Mouse (Mus musculus): ENCODE data around the gene Rusc2.

Gene Rusc2

GRCm38 (mm10) chr4:43384541-43384940 is 2.8 kb downstream of the Rusc2 start:
- no peak for DNase-seq

- DNase-seq, result no peak
These were observed 5.2 kb downstream of the Rusc2 start for GRCm38 (mm10) chr4:43386932-43387331.

DNA sequence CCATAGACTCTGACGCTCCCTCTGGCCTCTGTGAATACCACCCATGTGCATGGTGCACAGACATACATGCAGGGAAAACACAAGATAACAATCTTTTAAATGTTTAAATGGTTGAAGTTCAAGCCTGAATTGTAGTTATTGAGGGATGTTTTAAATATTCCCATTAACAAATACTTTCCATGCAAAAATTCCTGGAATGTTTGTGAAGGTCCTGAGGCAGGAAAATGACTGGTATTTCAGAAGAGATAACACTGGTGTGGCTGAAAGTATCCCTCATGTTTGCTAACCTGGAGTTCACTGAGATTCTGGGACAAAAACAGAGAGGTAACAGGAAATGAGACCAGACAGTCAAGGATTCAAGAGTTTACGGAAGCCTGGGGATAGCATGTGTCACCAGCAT is 7.6 kb downstream of the Rusc2 start:
- DNase-seq, result no peak

DNA sequence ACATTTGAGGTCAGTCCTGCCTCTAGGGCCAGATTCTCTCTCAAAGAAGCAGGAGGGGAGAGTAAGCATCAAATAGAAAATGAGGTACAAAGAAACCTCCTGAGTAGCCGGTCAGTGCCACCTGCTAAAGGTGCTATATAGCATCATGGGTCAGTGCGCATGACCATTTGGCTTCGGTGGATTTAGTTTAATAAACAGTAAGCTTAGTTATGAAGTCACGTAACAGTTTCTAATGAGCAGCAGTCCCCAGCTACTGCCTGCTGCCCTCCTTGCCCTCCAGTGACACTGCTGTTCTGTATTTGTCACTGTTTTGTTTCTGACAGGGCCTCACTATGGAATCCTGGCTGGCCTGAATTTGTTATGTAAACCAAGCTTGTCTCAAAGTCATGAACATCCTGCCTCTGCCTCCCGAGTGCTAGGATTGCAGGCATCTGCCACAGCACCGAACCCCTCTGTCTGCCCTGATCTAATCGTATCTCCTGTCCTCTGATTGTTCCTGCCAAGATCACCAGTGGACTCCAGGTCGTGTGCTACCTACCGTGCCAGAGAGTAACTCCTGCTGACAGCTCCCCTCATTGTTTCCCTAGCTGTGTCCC is 8.2 kb downstream of the Rusc2 start:
- DNase-seq, result peak; percentile 77

- peak; percentile 63 for DNase-seq
These were observed 9.8 kb downstream of the Rusc2 start for GRCm38 (mm10) chr4:43391521-43392050.

- peak; percentile 96 for DNase-seq
These were observed 12.6 kb downstream of the Rusc2 start for GRCm38 (mm10) chr4:43394345-43394891.

DNA sequence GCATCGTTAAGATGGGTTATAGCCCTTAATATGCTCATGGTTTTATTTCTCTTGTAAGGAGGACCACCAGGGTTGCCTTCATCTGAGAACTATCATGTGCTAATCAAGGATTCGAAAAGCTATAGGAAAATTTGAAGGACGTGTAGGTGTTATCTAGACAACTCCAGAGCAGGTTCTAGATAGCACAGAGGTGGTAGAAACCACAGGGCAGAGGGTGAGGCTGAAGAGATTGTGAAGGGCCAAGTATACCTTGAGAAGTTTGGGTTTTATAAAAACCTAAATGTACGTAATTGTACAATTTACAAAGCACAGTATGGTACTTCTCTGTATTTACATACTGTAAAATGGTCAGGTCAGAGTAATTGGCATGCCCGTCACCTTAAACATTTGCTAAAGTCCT is 13.4 kb downstream of the Rusc2 start:
- no peak for DNase-seq

DNA sequence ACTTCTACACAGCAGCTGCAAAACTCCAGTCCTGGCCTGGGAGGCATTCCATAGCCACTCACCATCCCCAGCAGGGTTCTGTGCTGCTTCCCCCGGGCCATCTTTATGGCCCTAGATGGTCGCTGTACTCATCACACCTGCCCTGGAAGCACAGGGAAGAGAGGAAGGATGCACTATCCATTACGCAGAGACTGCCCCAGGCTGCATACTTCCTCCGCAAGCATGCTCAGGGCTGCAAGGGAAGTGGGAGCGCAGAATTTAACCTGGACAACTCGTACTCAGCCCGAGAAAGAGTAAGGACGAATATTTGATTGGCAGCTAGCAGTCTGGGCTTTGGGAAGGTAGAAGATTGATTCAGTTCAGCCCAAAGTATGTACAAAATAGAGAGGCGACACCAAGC is 14.1 kb downstream of the Rusc2 start:
- DNase-seq, result no peak

DNA sequence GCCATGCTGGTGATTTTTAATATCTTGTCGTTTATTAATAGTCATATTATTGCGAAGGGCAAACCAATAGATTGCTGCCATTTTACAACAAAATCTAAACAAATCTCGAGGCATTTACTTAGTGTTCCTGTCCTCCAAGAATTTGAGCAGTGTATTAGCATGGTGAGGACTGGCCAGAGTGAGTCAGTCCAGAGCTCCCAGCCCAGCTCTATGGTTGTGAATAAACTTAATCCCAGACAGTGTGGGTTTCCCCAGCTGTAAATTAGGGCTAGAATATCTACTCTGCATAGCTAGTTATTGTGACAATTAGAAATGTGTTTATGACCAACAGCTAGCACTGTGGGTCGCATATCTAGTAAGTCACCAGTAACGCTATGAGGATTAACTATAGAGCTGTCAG is 14.6 kb downstream of the Rusc2 start:
- DNase-seq, result no peak

GRCm38 (mm10) chr4:43398014-43398413 is 16.2 kb downstream of the Rusc2 start:
- no peak for DNase-seq

DNA sequence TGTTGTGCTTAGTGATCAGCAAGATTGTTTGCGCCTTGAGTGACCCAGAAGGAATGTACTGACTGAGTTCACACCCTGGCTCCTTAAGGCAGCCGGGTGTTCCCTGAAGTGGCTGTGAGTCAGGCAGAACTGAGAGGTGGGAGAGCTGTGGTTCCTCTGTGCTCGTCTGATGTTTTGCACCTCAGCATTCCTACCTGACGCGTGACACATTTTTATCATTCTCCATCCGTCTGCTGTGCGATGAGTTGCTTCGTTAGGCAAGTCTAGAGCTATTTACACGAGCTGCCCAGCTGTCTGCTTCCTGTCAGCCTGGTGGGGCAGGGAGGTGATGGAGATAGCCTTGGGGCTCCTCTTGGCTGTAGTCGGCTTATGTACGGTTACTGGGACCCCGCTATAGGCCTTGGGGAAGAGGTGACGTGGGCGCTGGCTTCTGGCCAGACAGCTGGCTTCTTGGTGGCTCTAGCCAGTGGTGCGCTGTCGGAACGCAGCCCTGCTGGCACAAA is 17.1 kb downstream of the Rusc2 start:
- DNase-seq, result peak; percentile 82

DNA sequence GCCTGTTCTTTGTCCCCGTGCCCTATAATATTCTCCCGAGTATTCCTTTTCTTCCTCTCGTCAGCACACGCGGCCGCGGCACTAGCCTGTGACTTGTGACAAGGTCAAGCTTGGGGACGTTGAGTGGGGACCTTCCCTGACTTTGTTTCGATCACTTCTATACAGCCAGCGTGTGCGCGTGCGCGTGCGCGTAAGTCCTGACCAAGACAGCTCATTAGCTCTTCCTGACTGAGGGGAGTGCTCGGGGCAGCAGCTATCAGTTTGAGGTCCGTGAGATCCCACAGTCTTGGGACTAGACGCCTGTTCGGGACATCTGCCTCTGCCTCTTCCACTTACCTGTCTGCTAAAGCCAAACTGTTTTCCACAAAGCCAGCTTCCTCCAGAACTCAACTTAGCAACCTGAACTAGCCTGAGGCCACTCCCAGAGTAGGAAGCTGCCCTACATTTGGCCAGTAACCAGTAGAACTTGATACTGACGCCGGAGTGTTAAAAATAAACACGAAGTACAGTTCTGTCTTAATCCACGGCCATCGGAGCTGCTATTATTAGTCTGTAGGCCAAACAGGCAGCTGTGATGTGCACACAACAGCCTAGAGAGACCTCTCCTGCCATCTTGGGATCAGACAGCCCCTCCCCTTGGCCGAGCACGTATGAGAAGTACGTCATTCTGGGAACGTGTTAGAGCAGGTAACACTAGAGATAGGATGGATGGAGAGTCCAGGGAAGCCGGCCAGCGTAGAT is 17.8 kb downstream of the Rusc2 start:
- peak; percentile 82 for DNase-seq

DNA sequence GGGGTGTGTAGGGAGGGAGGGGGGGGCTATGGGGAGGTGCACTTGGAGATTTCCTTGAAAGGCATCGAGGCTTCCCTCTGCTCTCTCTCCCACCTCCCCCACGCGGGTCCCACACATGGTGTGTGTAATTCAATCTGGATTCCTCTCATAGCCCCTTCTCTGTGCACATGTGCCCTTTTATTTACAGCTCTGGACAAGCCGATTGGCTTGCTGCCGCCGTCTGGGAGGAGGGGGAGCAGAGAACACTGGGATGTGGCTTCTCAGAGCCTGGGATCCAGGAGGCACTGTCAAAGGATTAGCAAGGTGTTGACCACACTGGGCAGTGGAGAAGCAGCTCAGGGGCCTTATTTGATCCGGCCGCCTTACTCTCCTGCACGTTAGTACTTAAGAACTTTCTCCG is 19.2 kb downstream of the Rusc2 start:
- DNase-seq, result no peak

DNA sequence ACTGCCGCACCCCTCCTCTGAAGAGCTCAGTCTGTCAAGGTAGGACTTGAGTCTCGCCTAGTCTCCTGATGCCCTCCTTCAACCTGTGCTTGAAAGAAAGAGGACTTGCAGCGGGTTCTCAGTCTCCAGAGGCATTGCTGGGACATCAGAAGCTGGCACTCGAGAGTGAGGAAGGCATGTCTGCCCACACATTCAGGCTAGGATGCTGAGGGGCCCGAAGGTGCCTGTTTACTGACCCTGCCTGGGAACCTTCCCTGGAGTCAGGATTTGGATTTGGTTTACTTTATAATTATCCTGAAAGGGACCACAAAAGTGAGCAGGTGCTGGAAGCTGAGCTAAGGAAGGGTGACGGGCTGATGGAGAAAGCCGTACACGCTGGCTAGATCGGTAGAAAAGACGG is 19.7 kb downstream of the Rusc2 start:
- DNase-seq, result no peak

GRCm38 (mm10) chr4:43402212-43402611 is 20.4 kb downstream of the Rusc2 start:
- peak; percentile 55 for DNase-seq

- no peak for DNase-seq
These were observed 22.9 kb downstream of the Rusc2 start for GRCm38 (mm10) chr4:43404697-43405096.

GRCm38 (mm10) chr4:43406162-43406971 is 24.6 kb downstream of the Rusc2 start:
- peak; percentile 93 for DNase-seq

DNA sequence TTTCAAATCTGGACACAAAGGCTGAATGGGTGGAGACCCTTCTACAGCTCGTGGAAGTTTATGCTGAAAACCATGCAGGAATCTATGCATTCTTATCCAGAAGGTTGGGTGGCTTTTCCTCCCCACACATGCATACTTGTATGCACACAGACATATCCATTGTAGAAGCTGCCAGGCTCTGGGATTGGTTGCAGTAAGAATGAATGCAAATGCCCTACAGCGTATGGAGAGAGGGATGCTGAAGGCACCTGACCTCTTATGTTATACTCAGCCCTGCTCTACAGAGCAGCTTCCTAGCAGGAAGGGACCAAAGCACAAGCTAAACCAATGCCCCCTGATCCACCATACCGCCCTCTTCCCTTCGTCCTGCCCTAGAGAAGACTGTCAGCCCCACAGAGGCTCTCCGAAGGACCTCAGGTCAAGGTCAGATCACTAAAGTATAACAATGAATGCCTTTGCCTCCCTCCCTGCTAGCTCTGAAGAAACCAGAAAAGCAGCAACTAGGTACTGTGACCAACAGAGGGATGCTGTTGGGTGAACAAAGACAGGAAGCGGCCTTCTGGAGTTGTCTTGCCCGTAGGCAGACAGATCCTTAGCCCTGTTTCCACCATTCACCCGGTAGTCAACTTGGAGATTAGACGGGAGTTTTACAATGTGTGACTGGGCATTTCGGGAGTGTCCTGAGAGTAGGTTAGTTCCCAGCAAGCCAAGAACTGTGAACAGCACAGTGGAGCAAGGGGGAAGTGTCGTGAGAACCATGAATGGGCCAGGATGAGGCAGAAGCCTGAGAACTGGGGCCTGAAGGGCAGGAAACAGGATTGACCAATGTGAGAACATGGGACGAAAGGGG is 25.5 kb downstream of the Rusc2 start:
- DNase-seq, result no peak

DNA sequence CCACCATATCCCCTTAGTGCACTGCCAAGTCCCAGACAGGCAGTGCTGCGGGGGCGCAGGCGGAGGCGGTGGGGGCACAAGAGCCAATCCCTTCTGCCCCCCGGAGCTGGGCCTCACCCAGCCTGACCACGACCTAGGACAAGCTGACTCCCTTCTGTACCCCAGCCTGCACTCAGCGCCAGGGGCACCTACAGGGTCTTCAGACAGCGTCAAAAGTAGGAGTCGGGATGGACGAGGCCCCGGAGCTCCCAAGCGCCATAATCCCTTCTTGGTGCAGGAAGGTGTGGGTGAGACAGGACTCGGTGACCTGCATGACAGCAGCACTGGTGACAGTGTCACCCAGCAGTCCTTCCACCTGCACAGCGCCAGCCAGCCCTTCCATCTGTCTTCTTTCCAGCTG is 33.0 kb downstream of the Rusc2 start:
- DNase-seq, result no peak

DNA sequence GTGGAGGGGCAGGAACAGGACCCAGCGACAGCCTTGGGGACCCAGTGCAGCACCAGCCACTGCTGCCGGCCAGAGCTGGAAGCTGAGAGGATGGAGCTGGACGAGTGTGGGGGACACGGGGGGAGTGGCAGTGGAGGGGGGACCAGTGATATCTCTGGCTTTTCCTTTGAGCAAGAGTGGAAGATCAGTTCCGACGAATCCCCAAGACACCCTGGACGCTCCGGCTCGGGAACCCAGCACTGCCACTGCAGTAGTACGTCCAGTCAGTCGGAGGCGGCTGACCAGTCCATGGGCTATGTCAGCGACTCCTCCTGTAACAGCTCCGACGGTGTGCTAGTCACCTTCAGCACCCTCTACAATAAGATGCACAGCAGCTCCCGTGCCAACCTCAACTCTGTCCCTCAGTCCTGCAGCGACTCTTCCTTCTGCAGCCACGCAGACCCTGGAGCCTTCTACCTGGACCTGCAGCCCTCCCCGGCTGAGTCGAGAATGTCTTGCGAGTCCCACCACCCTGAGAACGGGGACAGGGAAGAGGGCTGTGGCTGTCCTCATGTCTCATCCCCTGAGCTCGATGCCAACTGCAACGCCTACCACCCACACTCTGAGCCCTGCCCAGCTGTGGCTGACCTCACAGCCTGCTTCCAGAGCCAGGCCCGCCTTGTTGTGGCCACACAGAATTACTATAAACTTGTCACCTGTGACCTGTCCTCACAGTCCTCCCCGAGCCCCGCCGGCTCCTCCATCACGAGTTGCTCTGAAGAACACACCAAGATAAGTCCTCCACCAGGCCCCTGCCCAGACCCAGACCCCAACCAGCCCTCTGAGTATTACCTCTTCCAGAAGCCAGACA is 33.7 kb downstream of the Rusc2 start:
- DNase-seq, result no peak

DNA sequence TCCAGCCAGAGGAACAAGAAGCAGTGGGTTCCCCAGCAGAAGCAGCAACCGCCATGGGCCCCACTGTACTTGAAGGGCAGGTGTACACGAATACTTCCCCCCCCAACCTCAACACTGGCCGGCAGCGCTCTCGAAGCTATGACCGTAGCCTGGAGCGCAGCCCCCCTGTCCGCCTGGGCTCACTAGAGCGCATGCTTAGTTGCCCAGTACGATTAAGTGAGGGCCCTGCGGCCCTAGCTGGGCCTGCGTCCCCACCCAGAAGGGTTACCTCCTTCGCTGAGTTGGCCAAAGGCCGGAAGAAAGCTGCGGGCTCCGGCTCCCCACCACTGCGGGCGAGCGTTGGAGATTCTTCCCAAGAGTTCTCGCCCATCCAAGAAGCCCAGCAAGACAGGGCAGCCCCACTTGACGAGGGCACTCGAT is 34.3 kb downstream of the Rusc2 start:
- no peak for DNase-seq
